Mouse (Mus musculus): Measurements from ENCODE around the gene Lcor. TPM values are rescaled to one million over a fixed set of nuclear protein-coding genes. Genes with fewer than 3 reads are reported as not detected.

Gene Lcor
- polyA plus RNA-seq, 1 experiment from 2014 or later: 13.9 TPM

Small RNAs within 50 kb of the gene (microRNA-seq; reads per million reads assigned to microRNA genes)
- gene Mir8091: not detected

Other genes with a start within 250 kb of the Lcor start
- gene Tm9sf3, start 218.6 kb upstream of the Lcor start, polyA plus RNA-seq (2015; fragmentation: Nextera tagmentation; extraction: Ambion mirVana): 83.7 and 89.2 TPM in 2 replicates
- gene Pik3ap1, start 97.5 kb upstream of the Lcor start, polyA plus RNA-seq (2015; fragmentation: Nextera tagmentation; extraction: Ambion mirVana): 1.9 and 2.0 TPM in 2 replicates
- 1.8 and 2.2 TPM in 2 replicates for gene Gm340, start 99.7 kb downstream of the Lcor start, polyA plus RNA-seq (2015; fragmentation: Nextera tagmentation; extraction: Ambion mirVana)

All from midbrain, embryonic 16.5 days (tissue).